Mouse (Mus musculus) 3134 (cell line): ENCODE data around the gene Ifit1bl1.
A peak's percentile ranks its signal among the peaks of the same experiment; 100 is the strongest.
"Not testable (repeated sequence)": the region's sequence is repeated elsewhere in the genome, so short reads cannot be mapped to it uniquely, and the experiment has no call there.

Source experiments
- DNase-seq: peaks from one replicate; pipeline ENCODE4 v3.0.0-alpha.2; 2011; ENCODE audit warnings: low spot score; ENCODE audit not compliant: insufficient read length; ENCODE audit errors: extremely low read depth

Gene Ifit1bl1

DNA sequence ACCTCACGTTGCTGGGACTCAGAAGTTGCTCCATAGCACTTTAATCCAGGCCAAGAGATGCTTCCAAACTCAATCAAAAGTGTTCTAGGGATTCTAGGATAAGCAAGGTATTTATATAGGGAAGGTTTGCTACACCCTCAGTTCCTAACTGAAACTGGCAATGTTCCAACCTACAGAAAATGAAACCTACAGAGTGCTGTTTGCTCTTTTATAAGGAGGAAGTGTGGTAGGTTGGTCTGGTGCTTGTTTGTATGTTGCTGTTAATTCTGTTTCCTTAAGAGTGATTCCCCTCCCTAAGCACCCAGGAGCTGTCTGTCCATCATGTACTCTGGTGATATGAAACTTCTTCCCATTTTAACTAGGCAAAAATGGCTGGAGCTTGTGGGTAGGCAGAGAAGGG lies at the start of gene Ifit1bl1:
Ifit1bl1 (minus strand) TSS at position 69 of the 400 bp plus-strand sequence.
- not testable (repeated sequence) for DNase-seq

DNA sequence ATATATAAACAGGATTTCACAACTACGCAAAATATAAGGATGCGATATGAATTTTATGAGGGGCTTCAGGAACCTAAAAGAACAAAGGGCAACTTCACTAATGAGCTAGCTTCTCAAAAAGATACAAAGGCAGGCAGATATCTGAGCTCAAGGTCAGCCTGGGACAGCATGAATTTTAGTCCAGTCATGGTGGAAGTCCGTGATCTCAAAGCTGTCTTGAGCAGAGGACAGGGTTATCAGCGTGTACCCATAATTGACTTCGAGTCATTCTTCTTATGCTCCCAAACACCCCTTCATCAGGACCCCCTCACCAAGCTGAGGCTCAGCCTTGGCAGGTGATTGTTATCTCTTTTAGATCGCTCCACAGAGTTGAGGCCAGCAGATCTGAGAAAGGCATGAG lies 49.2 kb upstream of the Ifit1bl1 start:
- DNase-seq, result no peak

DNA sequence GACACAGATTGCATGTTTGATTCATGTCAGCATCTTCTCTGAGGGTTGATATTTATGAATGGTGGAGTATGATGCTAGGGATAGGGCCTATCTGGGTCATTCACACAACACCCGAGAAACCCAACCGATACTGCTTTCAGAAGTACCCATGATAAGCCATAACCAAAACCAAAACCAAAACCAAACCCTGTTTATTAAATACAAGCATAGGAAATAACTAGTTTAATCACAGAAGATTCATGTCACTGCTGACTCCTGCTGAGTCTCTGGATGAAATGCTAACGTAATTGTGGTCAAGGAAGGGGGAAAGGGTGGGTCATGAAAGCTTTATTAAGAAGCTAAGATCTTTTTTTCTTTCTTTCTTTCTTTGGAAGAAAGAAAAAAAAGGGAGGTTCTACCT lies 48.5 kb upstream of the Ifit1bl1 start:
- no peak for DNase-seq

DNA sequence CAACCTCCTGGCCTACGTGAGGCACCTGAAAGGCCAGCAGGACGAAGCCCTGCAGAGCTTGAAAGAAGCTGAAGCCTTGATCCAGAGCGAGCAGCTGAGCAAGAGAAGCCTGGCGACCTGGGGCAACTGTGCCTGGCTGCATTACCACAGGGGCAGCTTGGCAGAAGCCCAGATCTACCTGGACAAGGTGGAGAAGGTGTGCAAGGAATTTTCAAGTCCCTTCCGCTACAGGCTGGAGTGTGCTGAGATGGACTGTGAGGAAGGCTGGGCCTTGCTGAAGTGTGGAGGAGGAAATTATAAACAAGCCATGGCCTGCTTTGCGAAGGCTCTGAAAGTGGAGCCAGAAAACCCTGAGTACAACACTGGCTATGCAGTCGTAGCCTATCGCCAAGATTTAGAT lies 45.9 kb upstream of the Ifit1bl1 start:
- DNase-seq, result not testable (repeated sequence)

DNA sequence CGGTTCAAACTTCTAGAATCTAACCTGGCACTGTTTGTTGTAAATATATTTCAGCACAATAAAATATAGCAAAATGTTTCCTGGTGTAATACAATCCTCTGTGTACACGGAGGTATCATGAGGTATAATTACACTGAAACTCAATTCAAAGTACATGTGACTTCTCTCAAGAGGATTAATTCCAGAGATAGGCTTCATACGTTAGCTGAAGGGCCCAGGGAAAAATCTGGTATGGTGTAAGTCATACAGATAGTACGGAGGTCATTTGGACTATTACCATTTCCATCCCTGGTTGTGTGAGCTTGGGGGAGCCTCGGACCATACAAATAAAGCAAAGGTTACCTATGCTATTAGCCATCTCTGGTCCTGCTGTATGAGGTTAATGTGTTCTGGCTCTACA lies 40.9 kb upstream of the Ifit1bl1 start:
- DNase-seq, result no peak

DNA sequence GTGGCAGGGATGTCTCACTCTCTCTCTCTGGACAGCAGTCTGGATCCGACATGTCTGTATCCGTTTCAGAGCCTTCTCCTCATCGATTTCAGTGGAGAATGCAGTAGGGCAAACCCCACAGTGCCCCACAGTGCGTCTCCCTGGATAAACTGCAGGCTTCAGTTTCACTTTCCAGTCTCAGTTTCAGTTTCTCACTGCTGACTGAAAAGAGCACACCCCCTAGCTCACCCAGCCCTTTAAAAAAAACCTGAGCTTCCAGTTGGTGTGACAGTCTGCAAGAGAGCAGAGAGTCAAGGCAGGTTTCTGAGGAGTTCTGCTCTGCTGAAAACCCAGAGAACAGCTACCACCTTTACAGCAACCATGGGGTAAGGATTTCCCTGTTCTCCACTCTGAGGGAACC lies 38.9 kb upstream of the Ifit1bl1 start, which contains the start of the genes Ifit1bl2 and Ifit1:
Ifit1bl2 (minus strand) TSS at position 121 of the 400 bp plus-strand sequence.
Ifit1 (plus strand) TSS at position 249 of the 400 bp plus-strand sequence.
- DNase-seq, result peak; percentile 23

DNA sequence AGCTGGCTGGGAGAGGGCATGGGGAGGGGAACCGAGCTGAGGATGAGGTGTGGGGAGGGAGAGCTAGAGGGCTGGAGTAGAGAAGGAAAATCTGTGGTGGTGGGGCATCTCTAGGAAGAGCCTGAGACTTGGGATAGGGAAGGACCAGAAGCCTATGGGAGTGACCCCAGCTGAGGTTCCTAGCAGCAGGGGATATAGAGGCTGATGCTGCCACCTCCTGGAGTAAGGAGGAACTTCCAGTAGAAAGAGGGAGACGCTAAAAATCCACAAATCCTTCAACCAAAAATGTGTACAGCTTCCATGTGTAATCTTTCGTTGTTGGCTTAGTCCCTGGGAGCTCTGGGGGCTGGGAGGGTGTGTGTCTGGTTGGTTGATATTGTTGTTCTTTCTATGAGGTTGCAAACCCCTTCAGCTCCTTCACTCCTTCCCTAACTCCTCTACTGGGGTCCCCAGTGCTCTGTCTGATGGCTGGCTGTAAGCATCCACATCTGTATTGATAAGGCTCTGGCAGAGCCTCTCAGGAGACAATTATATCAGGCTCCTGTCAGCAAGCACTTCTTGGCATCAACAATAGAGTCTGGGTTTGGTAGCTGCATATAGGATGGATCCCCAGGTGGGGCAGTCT lies 35.3 kb upstream of the Ifit1bl1 start:
- DNase-seq, result peak; percentile 9

DNA sequence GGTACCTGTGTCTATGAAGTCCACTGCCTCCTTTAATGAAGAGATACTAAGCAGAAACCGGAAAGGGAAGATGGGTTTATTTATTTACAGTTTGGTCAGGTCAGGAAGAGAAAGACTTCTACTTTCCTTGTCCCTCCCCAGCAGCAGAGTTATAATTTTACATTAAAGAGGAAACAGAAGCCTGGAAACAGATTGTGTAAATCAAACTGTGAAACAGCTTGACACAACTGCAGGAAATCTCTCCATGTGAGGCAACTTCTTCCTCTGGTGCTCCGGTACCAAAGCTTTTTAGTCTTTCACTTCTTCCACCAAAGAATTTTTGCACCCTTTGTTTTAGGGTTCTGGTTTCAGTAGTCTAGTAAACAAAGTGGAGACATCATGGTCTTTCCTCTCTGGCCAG lies 31.7 kb upstream of the Ifit1bl1 start:
- DNase-seq, result no peak

DNA sequence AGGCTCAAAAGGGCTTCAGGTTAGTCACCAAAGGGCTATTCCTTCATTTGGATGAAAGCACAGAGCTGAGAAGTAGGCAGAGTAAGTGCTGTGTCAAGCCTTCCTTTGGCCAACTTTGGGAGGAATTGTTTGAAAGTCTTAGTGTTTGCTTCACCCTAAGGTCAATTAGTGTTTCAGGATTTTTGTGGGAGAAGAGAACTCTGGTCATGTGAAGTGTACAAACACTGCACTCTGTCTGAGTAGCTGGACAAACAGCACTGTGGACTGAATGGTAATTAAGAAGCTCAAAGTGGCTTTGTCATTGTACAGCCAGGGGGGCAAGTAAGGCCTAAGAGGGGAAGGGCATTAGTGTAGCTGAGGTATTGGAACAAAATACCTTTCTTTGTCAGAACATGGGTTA lies 29.7 kb upstream of the Ifit1bl1 start:
- DNase-seq, result no peak

DNA sequence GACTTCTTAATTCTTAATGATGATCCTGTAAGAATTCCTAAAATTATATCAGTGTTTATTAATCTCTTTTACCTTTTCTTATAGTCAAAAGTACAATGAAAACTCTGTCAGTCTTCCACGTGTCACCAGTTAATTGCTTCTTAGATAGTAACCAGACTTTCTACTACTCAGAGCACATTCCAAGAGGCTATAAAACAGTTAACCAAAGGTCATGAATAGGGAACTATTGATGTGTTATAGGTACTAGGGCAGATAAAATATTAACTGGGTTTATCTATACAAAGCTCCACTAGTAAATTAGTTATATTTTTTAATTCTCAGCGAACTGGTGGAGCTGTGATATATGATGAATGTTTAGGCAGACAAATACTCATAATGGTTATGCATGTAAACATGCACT lies 25.7 kb upstream of the Ifit1bl1 start:
- no peak for DNase-seq

DNA sequence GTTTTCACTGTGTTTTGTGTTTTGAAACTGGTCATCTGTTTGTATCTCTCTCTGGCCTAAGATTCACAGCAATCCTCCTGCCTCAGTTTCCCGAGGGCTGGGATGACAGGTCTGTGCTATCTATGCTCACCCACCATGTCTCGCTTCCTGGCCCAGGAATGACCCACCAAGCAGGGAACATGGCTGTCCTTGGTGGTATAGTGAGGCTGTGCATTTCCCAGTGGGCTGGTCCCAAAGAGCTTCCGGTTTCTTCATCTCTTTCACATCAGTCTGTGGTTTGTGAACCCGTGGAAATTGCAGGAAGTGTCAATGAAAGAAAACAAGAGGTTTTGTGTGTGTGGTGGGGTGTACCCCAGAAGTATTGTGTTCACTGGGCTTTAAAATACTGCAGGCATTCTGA lies 22.9 kb upstream of the Ifit1bl1 start:
- no peak for DNase-seq

DNA sequence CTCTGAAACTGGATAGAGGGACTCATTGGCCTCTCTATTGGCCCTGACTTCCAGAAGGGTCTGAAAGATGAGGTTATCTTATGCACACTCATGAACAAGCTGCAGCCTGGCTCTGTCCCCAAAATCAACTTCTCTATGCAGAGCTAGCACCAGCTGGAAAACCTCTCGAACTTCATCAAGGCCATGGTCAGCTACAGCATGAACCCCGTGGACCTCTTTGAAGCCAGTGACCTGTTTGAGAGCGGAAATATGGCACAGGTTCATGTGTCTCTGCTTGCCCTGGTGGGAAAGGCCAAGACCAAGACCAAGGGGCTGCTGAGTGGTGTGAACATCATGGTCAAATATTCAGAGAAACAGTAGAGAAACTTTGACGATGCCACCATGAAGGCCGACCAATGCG lies 22.0 kb upstream of the Ifit1bl1 start:
- DNase-seq, result no peak

DNA sequence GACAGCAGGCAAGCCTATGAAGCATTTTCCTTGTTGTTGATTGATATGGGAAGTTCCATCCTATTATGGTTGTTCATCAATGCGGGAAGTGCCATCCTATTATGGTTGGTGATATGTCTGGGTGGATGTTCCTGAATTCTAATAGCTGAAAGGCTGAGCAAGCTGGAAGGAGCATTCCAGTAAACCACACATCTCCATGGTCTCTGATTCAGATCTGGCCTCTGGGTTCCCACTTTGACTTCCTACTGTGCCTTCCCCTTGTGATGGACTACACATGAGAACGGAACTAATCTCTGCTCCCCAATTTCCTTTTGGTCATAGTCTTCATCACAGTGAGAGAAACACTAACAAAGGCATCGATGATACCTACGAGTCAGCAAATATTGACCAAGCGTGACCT lies 19.1 kb upstream of the Ifit1bl1 start:
- DNase-seq, result no peak

DNA sequence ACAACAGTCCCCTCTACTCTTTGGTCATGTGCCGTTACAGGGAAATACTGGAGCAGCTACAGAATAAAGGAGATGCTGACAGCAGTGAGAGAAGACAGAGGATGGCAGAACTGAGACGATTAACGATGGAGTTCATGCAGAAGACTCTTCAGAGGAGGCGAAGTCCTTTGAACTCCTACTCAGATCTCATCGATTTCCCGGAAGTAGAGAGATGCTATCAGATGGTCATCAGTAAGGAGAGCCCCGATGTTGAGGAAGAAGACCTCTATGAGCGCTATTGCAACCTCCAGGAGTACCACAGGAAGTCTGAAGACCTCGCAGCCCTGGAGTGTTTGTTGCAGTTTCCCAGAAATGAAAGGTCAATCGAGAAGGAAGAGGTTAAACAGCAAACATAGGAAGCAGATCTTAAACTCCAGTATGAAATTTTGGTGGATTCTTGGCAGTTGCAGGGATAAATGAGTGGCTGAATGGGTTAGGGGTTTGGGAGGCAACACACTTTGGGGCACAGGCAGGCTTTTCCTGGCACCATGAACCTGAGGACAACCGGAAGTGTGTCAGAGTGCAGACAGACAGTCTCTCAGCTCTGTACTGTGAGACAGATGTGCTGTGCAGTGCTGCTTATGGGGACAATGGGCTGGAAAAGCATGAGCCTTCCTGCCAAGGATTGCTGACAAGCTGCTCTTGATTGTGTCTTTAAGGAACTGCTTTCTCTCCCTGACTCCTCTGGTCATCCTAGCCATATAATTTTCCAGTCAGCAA lies 10.7 kb upstream of the Ifit1bl1 start:
- not testable (repeated sequence) for DNase-seq

DNA sequence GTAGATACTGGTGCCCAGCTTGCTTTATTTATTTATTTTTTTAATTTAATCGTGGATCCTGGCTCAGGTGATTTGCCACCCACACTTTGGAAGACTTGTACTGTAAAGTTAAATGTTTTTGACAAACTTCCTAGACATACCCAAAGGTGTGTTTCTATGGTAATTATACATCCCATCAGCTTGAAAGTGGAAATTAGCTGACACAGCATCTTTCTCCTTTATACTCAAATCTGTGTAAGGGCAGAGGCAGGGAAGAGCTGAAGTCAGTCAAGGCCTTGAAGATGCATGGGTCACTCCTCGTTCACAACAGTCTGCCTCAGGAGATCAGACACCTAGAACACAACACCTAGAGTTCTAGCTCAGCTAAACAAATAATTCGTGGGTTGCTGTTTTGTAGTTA lies 8.4 kb upstream of the Ifit1bl1 start:
- DNase-seq, result not testable (repeated sequence)

DNA sequence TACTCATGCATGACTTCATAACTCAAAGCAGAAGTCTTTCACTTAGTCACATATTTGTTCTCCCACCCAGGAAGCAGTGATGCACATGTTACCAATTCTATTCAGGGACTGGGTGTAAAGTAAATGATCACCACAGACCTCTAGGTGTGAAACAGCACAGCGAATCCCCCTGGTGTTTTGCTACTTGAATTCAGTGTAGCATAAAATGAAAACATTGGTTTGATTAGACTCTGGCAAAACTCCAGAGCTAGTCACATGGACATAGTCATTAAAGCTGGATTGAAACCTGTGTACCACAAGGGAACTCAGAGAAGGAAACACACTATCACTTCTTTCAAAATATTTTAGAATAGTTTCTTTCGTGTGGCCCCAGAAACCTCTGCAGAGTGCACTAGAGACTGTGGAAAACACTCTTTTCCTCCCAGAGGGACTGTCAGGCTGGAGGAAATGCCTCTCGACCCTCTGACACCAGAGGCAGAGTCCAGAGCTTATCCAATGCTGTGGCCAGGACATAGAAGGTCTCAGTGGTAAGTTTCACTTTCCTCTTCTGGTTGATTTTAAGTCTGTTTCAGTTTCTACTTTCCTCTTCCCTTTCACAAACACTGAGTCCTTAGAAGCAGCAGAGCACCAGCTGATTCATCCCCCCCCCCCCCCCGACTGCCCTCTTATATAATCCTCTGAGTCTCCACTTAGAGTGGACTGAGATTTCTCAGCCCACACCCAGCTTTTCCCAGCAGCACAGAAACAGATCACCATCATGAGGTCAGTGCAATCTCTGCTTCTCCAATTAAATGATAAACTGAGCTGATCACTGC lies 5.7 kb upstream of the Ifit1bl1 start, which contains the start of gene Ifit3b:
Ifit3b (plus strand) TSS at position 734 of the 815 bp plus-strand sequence.
- DNase-seq, result peak; percentile 28

DNA sequence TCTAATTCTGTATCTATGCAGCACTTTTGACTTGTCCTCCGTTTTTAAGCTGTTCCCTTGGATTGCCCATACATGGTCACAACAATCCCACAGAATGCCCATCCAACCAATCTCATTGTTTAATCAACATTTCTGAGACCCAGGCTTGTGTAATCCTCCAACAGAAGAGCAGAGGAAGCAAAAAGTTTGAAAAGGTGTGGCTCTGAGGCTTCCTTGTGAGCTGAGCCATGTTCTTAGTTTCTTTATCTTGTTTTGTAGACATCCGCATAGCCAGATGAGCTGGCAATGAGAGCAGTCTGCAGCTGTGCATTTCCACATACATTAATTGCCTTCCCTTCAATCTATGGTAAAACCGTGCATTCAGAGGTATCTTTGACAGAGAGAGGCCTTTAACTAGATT lies 3.7 kb upstream of the Ifit1bl1 start:
- no peak for DNase-seq

DNA sequence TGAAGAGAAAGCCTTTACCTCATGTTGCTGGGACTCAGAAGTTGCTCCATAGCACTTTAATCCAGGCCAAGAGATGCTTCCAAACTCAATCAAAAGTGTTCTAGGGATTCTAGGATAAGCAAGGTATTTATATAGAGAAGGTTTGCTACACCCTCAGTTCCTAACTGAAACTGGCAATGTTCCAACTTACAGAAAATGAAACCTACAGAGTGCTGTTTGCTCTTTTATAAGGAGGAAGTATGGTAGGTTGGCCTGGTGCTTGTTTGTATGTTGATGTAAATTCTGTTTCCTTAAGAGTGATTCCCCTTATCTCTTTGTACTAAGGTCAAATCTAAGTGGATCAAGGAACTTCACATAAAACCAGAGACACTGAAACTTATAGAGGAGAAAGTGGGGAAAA lies 2.5 kb downstream of the Ifit1bl1 start:
- DNase-seq, result not testable (repeated sequence)

DNA sequence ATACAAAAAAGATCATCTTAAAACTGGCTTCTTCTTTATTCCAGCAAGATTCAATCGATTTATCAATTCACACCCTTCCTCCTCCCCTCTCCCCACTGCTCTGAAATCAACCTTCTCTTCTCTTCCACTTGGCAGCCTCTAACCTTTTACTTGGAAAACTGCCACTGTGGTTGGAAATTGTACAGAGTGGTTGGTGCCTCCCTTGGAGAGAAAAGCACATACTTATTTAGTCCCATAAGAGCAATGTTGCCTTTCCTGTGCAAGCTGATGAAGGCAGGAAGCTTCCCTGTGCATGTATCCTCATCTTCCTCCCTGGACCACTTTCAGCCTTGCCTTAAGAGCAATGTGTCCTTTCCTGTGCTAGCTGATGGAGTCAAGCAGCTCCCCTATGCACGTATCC lies 3.4 kb downstream of the Ifit1bl1 start:
- peak; percentile 26 for DNase-seq

DNA sequence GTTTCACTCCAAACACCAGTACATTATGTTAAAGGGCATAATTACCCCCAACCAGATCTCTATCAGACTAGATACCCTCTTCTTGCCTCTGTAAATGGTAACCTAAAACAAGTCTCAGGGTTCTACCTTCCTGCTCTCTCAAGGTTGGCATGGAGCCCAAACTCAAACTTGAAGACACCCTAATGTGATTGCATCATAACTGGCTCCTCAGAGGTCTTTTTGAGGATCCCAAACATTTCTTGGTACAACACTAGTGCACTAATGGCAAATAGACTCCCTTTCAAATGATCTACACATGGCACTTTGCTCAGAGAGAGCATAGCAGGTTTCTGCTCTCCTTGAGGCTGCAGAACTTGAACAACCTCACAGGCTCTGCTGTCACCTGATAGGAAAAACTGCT lies 4.9 kb downstream of the Ifit1bl1 start:
- DNase-seq, result no peak

DNA sequence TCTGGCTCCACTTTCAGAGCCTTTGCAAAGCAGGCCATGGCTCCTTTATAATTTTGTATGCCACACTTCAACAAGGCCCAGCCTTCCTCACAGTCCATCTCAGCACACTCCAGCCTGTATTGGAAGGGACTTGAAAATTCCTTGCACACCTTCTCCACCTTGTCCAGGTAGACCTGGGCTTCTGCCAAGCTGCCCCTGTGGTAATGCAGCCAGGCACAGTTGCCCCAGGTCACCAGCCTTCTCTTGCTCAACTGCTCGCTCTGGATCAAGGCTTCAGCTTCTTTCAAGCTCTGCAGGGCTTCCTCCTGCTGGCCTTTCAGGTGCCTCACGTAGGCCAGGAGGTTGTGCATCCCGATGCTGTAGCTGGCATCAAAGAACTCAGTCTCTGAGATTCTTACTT lies 7.2 kb downstream of the Ifit1bl1 start:
- not testable (repeated sequence) for DNase-seq
